Mouse (Mus musculus) heart, postnatal 36 days (tissue): ENCODE data around the gene Klf7. TPM values are rescaled to one million over a fixed set of nuclear protein-coding genes. Genes with fewer than 3 reads are reported as not detected.

Experiments used
- DNase-seq, 2 experiments: peaks; one replicate each; pipeline ENCODE4 v3.0.0; 2021 to 2022
- intact Hi-C: fragments of 180-260 bp; cut with DNase I; formaldehyde crosslinking; loops from one replicate; pipeline ENCODE4 v1.15.1; 2025
- microRNA-seq, 2 experiments: library from miRNA; unstranded; fragments of <30 nt; microRNA quantifications; one replicate each; pipeline ENCODE4 v1.2.0; 2021; ENCODE audit warnings: borderline number of aligned reads in 2 of 2
- total RNA-seq, 2 experiments: library from RNA; stranded (reverse); gene quantifications; 2 replicates each; pipeline ENCODE4 v1.2.3; 2021

The Klf7 gene
- total RNA-seq, 2 experiments from 2014 or later, result 16.3 to 17.0 TPM

DNA sequence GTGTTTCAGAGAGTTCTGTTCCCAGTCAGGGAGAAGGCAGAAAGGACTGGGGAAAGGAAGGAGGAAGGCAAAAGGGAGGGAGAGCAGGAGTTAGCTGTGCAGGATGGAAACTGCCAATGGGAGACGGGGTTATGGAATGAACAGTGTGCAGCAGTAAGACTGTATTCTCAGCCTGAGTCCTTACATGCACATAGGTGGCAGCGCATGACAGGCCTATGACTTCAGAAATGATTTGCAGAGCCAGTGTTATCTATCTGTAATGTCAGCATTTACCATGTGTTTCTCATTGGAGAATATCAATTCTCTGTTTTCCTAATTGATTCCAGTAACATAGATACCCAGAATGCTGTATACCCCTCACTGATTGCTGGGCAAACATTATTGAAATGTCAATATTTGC lies 123.9 kb downstream of the Klf7 start:
- intact Hi-C loops, result loop anchor here (5.0 kb wide), 1 partner anchor 224 kb away; no protein-coding TSS in a partner anchor
- DNase-seq, result no peak

DNA sequence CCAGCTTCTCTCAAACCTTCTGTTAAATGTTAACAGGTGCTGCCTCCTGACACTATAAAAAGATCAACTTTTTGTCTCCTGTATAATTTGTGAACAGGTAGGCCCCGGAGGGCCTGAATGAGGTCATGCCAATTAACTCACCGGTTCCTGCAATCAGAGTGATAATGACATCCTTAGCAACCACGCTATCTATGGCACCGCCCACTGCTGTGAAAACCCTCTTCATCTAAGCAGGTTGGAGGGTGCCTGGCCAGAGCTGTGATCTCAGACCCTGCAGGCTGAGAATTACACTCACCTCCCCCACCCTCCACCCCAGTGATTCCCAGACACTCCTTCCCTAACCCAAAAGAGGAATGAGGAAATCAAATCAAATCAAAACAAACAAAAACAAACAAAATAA lies 126.3 kb downstream of the Klf7 start:
- intact Hi-C loops, result loop anchor here (2.0 to 5.0 kb wide), 4 partner anchors 33 to 226 kb away; no protein-coding TSS in a partner anchor
- DNase-seq, result no peak

DNA sequence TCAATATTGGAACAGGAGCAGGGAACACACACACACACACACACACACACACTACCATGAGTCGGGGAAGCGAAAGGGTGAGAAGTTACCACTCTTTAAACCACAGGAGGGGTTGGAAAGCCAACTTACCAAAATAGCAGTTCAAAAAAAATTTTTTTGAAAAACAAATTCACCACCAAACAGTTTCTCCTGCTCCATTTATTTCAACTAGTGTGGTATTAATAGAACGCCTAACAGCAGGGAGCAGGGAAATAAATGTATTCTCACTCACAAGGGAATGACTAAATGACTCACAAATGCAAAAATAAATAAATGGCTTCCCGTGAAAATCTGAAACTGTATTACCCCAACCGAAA lies 127.0 kb downstream of the Klf7 start:
- intact Hi-C loops, result loop anchor here (2.0 to 5.0 kb wide), 3 partner anchors 32 to 227 kb away; no protein-coding TSS in a partner anchor
- no peak for DNase-seq

DNA sequence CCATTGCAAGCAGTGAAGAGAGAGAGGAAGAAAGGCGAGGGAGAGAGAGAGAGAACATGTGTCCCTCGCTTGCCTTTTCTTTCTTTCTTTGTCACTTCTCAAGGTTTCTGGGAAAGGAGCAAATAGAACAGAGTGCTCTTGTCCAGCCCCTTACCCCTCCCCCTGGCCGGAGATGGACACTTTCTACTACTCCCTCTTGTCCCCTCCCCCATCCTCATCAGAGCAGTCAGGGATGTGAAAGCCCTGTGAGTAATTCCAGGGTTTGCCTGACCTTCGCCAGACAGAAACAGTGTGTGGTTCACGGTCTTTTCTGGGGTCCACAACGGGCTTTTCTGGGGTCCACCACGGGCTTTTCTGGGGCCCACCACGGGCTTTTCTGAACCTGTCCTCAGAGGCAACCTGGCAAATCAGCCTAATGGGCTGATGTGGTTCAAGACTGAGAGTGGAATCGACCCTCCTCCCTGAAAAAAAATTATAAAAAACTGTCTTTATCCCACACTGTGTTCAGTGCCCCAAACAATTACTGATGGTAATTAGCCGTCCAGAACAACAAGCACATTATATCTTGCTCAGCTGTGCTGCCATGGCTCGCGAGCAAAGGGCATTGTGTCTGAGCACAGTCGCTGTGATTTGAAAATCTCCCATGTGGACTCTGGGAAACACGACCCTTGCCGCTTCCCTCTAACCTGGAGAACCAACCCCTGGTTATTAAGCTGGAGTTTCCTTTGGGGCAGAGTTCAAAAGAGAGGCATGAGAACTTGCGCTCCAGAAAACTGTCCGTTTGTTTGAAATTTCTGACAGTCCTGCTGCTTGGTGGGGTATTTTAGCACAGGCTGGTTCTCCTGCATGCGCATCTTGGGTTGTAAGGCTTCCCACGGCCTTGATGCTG lies 127.6 kb downstream of the Klf7 start:
- DNase-seq, result peak in 1 of 2 experiments; percentile 24
- intact Hi-C loops, result loop anchor here (2.0 to 5.0 kb wide), 3 partner anchors 32 to 228 kb away; no protein-coding TSS in a partner anchor

DNA sequence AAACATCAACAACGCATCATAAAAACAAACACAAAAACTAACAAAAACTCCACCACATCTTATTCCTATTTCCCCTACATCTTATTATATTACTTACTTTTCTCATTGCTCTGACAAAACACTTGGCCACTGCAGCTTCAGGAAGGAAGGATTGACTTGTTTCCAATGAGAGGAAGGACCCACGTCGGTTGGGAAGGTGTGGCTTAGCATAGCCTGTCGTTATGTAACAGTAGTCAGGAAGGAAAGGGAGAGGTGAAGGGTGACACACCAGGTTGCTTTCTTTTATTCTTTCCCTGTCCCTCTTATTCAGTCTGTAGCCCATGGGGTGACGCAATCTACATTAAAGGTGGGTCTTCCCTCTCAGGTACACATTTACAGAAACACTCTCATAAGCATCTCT lies 129.6 kb downstream of the Klf7 start:
- no peak for DNase-seq
- intact Hi-C loops, result no loop called here

DNA sequence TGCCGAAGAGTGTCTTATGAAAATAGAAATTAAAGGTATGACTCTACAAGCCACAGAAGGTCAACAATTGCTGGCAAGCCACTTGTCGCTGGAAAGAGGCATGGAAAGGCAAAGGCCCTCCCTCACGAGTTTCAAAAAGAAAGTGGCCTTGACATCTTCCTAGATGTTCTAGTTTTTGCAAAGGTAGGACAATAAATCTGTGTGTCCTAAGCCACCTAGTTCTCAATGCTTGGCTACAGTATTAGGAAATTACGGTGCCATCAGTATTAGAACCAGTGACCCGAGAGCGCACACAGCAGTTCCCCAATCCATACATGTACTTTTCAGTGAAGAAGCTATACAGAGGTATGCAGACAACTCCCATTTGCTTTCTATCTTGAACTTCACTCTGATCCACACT lies 131.7 kb downstream of the Klf7 start:
- no peak for DNase-seq
- intact Hi-C loops, result no loop called here

DNA sequence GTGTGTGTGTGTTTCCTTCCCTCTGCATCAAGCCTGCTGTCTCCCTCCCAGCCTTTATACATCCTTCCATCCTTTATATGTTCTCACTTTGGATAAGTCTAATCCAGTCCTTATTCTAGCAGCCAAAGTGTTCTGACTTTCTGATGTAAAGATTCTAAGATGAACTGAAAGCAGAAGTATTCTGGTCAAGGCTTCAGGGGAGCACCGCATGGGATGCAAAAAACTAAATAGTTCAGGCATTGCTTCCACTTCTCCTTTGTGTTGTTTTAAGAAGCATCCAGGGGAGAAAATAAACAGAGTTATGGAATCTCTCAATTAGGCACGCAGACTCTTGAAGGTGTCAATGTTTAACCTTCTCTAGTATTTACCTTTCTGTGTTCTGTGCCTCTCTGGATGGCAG lies 141.3 kb downstream of the Klf7 start:
- intact Hi-C loops, result no loop called here
- DNase-seq, result no peak

Small RNA genes within 50 kb of the gene (microRNA-seq; reads per million reads assigned to microRNA genes)
- gene Mir6899, result 0 to 0.72 reads per million in 2 experiments
